Mouse (Mus musculus) CH12F3 (cell line): ENCODE data around the gene Igf2bp2.

Source experiments
- in situ Hi-C: fragments of 300-500 bp; cut with MboI; formaldehyde crosslinking; loops from 2 replicates; pipeline ENCODE4 v1.14.3; 2020; ENCODE audit warnings: low sequenced_read_pairs

The Igf2bp2 gene

DNA sequence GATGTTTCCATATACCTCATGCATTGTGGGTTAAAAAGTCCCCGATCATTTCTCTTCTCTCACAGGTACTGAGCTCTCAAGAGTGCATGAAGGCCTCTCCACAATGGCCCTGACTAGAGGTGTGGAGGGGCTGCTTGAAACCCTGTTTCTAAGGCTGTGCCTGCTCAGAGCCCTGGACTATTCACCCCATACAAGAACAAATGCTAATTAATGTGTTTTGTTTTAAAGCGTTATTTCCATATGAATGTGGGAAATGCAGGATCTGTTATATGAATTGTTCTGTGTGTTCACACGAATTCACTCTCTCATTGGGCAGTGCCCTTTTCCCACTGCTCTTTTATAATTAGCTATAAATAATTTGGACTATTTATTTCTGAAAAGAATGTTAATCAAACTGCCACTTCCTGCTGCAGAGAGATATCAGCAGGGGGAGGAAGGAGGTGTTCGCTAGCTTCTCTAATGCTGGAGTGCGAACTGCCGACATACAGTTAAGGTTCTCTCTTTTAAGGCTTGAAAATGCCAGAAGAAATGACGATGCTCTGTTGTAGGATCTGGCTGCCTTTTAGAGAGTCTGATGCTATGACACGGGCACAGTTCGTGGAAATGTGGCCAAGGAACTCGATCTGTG, 116.2 kb downstream of the Igf2bp2 start:
- in situ Hi-C loops = no loop called here

DNA sequence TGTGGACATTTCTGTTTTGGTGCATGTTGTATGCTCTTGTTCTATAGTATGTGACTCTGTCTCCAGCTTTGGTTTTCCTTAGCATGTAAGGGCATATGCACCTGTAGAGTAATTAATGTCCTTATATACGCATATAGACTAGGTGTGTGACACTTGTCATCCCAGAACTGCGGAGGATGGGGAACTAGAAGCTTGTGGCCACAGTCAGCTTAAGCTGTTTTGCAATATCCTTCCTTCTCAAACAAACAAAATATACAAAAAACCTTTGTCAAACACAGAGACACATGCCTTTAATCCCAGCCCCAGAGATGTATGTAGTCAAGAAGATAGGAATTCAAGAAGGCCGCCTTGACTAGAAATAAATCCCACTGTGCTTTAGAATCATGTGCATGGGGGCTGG, 117.2 kb downstream of the Igf2bp2 start:
- in situ Hi-C loops = no loop called here

DNA sequence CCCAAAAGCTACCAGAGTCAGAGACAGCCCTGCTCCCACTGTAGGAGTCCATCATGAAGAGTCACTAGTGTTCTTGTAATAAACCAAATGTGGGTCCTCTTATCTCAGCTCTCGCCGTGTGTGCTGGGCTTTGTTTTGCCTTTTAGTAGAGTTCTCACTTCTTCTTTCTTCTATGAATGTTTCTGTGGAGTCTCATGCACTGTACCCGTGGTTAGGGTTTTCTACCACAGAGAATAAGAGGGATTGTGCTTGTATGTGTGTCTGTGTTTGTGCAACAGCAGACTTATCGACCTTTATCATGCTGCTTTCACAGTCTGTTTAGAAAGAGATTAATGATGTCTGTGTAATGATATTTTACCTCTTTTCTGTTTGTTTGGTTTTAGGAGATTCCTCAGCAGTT, 119.3 kb downstream of the Igf2bp2 start:
- in situ Hi-C loops = no loop called here

DNA sequence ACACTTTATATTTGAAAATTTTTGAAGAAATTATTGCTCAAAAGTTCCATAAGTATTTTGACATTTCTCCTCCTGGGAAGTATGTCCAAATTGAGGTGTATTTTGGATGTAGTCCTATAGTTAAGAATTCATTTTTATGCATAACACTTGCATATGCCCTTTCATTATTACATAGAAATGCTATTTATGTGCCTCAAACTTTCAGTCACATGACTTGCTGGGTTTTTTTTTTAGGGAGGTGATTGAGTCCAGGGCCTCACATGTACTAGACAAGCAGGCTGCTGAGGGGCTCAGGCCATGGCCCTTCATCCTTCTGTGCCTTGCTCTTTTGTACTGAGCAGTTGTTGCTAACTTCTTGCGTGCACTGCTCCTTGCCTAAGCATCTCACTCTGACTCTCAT, 123.1 kb downstream of the Igf2bp2 start:
- in situ Hi-C loops = no loop called here

DNA sequence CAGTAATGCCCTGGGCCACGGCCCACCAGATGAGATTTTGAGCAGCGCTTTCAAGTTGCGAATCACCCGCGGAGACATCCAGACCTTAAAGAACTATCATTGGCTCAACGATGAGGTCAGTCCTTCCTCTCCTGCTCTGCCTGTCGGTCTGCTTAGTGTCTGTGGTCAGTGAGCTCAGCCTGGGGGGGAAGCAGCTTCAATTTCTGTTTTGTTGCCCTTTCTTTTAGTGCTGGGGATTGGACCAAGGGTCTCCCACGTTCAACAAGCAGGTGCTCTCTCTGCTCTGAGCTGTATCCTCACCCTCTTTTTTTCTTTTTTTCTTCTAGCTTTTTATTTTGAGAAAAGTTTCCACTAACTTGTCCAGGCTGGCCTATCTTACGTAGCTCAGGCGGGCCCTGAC, 124.5 kb downstream of the Igf2bp2 start:
- in situ Hi-C loops = no loop called here

DNA sequence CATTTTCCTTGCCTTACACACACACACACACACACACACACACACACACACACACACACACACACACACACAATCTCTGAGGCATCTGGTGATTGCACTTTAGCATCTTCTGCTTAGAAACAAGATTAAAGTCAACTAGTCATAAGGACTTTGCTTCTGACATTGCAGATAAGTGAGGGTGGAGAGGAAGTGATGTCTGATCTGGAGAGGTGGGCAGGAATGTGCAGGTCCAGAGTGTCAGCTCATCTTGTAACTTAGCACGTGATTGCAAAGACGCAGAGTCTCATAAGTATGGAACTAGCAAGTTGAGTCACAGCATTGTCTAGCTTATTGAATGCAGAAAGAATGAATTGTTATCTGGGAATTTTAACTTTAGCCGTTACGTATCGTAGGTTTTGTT, 135.6 kb downstream of the Igf2bp2 start:
- in situ Hi-C loops = no loop called here

DNA sequence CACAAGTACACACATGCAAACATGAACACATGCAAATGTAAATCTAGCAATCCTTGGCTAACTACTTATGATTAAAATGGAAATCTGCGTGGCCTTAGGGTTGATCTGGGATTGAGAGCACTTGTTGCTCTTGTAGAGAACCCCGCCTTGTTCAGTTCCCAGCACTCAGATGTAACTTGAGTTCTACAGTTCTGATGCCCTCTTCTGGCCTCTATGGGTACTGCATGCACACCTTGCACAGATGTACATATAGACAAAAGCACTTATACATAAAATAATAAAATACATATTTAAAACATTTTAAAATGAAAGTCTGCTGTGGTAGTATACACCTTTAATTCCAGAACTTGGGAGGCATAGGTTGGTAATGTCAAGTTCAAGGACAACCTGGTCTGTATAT, 141.0 kb downstream of the Igf2bp2 start:
- in situ Hi-C loops = loop anchor here (25.0 kb wide), 1 partner anchor 185 kb away; no protein-coding TSS in a partner anchor

DNA sequence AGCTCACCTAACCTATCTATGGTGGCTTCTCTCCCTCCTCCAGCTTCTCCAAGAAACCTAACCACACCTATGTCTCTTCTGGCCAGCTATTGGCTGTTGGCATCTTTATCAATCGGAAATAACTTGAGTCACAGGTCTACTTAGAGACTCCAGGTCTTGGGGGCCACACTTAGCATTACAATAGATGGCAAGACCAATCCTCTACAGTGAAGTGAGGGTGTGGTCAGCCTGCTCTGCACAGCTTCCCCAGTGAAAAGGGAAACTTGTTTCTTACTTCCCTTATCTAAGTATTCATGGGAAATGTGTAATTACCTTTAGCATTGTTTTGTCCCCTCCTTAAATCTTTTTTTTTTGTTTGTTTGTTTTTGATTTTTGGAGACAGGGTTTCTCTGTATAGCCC, 147.5 kb downstream of the Igf2bp2 start:
- in situ Hi-C loops = loop anchor here (25.0 kb wide), 1 partner anchor 178 kb away; no protein-coding TSS in a partner anchor

DNA sequence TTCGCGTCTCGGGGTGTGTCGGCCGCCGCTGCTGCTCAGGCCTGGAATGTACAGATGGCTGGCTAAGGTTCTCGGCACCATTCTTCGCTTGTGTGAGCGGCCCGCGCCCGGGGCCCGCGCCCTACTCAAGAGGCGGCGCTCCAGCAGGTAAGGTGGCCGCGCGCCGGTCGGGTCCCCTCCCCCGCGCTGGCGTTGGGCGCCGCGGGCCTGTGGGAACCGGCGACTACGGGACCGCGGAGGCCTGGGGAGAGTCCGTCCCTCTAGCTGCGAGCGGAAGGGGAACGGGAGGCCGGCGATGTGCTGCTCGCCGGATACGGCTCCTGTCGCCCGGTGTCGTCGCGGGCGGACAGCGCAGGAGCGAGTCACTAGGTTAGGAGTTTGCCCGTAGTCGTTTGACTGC, 153.5 kb downstream of the Igf2bp2 start:
- in situ Hi-C loops = loop anchor here (25.0 kb wide), 1 partner anchor 172 kb away; no protein-coding TSS in a partner anchor

DNA sequence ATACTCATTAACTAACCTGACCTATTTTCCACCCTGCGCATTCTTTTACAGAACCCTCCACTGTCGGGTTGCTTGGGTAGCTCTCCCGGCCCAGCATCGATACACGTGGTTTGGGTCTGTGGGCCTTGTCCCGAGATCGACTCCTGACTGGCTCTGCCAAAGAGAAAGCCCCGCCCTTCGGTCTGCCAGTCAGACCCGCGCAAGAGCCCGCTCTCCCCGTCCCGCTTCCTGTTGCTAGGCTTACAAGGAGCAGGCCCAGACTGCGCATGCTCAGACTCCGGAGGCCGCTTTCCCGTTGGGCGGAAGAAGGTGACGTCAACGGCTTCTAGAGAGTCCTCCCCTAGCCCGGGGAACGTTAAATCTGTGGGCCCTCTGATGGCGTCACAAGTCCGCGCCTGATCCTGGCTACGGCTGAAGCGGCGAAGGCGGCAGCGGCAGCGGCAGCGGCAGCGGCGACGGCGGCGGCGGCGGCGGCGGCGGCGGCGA, 154.0 kb downstream of the Igf2bp2 start, which contains the start of gene Senp2:
TSS of gene Senp2 (plus strand) at position 386 of the 486 bp plus-strand sequence.
- in situ Hi-C loops = loop anchor here (25.0 kb wide), 1 partner anchor 172 kb away; no protein-coding TSS in a partner anchor
